Mouse (Mus musculus) forebrain, embryonic 12.5 days (tissue): Measurements from ENCODE around the gene Tcerg1l. TPM values are rescaled to one million over a fixed set of nuclear protein-coding genes. Genes with fewer than 3 reads are reported as not detected.
A peak's percentile ranks its signal among the peaks of the same experiment; 100 is the strongest.

Experiments
- ATAC-seq: fragments of 200-750 bp; cut with Nextera tagmentation; 2 replicates; pipeline ENCODE4 v1.8.0; 2017; ENCODE audit warnings: moderate TSS enrichment; ENCODE audit not compliant: low FRiP score
- H3K27ac ChIP-seq: fragments of 300-500 bp; sonication (generic); 2 replicates; pipeline ENCODE4 v1.5.1; 2016; ENCODE audit warnings: mild to moderate bottlenecking
- H3K27me3 ChIP-seq: fragments of 300-500 bp; sonication (generic); 2 replicates; pipeline ENCODE4 v1.6.1; 2016; ENCODE audit warnings: mild to moderate bottlenecking
- H3K36me3 ChIP-seq: fragments of 300-500 bp; sonication (generic); replicated peaks from 2 replicates; pipeline ENCODE4 v1.6.1; 2016; ENCODE audit warnings: mild to moderate bottlenecking
- H3K4me1 ChIP-seq: fragments of 300-500 bp; sonication (generic); 2 replicates; pipeline ENCODE4 v1.6.1; 2016
- H3K4me2 ChIP-seq: fragments of 300-500 bp; sonication (generic); 2 replicates; pipeline ENCODE4 v1.6.1; 2016; ENCODE audit warnings: mild to moderate bottlenecking, moderate library complexity
- H3K4me3 ChIP-seq: fragments of 300-500 bp; sonication (generic); replicated peaks from 2 replicates; pipeline ENCODE4 v1.5.1; 2016; ENCODE audit warnings: mild to moderate bottlenecking
- H3K9ac ChIP-seq: fragments of 300-500 bp; sonication (generic); 2 replicates; pipeline ENCODE4 v1.6.1; 2016; ENCODE audit warnings: mild to moderate bottlenecking
- H3K9me3 ChIP-seq: fragments of 300-500 bp; sonication (generic); 2 replicates; pipeline ENCODE4 v1.6.1; 2016
- WGBS: fragments of 180-500 bp; shearing (Covaris S2); methylation state at CpG from one replicate; pipeline ENCODE4 v1.1.7; 2016; 5-methylcytosine and 5-hydroxymethylcytosine counted together
- polyA plus RNA-seq: library from polyadenylated mRNA; unstranded; fragments of >200 nt; fragmentation: Nextera tagmentation; extraction: Ambion mirVana; gene quantifications from 2 replicates; pipeline ENCODE4 v1.2.1, GENCODE M21; 2016

Gene Tcerg1l
- polyA plus RNA-seq, result 2.4 and 3.8 TPM in 2 replicates

GRCm38 (mm10) chr7:138397485-138398181, at the start of gene Tcerg1l:
TSS of gene Tcerg1l (minus strand) at chr7:138397730.
- H3K27ac ChIP-seq, result no peak within 1 kb of the TSS
- peaks cover 54% of the 10 kb centered on the region for H3K27me3 ChIP-seq
- WGBS, result under 1% methylated on average over 64 of the region's 76 CpGs

GRCm38 (mm10) chr7:138442096-138442495, 44.6 kb upstream of the Tcerg1l start:
- Histone ChIP-seq H3K36me3 (no peaks in the 10 kb centered on the region), H3K4me3 (no peak overlapping the region), H3K9ac (no peak overlapping the region), H3K4me1 (no peaks in the 10 kb centered on the region), H3K27me3 (no peaks in the 10 kb centered on the region), H3K4me2 (no peak overlapping the region), H3K27ac (no peak overlapping the region), H3K9me3 (no peaks in the 10 kb centered on the region)
- WGBS, result 77% methylated on average over 4 of the region's 4 CpGs
- ATAC-seq, result no peak

More at GRCm38 (mm10) chr7:138397485-138398181, at the start of gene Tcerg1l:
- Histone ChIP-seq H3K9me3 (no peaks in the 10 kb centered on the region), H3K36me3 (no peaks in the 10 kb centered on the region), H3K9ac (peak within 1 kb of the TSS; percentile 68), H3K4me2 (peak within 1 kb of the TSS; percentile 100), H3K4me3 (peak within 1 kb of the TSS; percentile 69), H3K4me1 (no peaks in the 10 kb centered on the region)
- ATAC-seq, result peak; percentile 89

- ATAC-seq, result no peak
- Histone ChIP-seq H3K4me1 (peaks cover 7% of the 10 kb centered on the region), H3K27me3 (0 out of 2 replicates have a peak, but pooled peaks cover 2% of the 10 kb centered on the region), H3K27ac (no peak overlapping the region), H3K9me3 (no peaks in the 10 kb centered on the region), H3K9ac (no peak overlapping the region), H3K4me3 (no peak overlapping the region), H3K36me3 (no peaks in the 10 kb centered on the region), H3K4me2 (no peak overlapping the region)
- 66% methylated on average over 4 of the region's 4 CpGs for WGBS
Observed at GRCm38 (mm10) chr7:138432541-138432940, 35.0 kb upstream of the Tcerg1l start.

- Histone ChIP-seq H3K36me3 (no peaks in the 10 kb centered on the region), H3K4me3 (no peak overlapping the region), H3K27me3 (0 out of 2 replicates have a peak, but pooled peaks cover 2% of the 10 kb centered on the region), H3K27ac (no peak overlapping the region), H3K9me3 (no peaks in the 10 kb centered on the region), H3K9ac (no peak overlapping the region), H3K4me2 (no peak overlapping the region), H3K4me1 (peaks cover 7% of the 10 kb centered on the region)
- ATAC-seq, result no peak
Observed at GRCm38 (mm10) chr7:138431456-138431855, 33.9 kb upstream of the Tcerg1l start.

GRCm38 (mm10) chr7:138429916-138430315, 32.4 kb upstream of the Tcerg1l start:
- H3K9ac ChIP-seq, result no peak overlapping the region
- H3K36me3 ChIP-seq, result no peaks in the 10 kb centered on the region
- H3K4me1 ChIP-seq, result peaks cover 7% of the 10 kb centered on the region
- 0 out of 2 replicates have a peak, but pooled peaks cover 2% of the 10 kb centered on the region for H3K27me3 ChIP-seq
- H3K9me3 ChIP-seq, result no peaks in the 10 kb centered on the region
- no peak for ATAC-seq
- no peak overlapping the region for H3K27ac ChIP-seq
- H3K4me2 ChIP-seq, result no peak overlapping the region
- no peak overlapping the region for H3K4me3 ChIP-seq
- WGBS, result 62% methylated on average over 7 of the region's 7 CpGs

- Histone ChIP-seq H3K27ac (no peak overlapping the region), H3K4me2 (no peak overlapping the region), H3K9ac (no peak overlapping the region), H3K27me3 (0 out of 2 replicates have a peak, but pooled peaks cover 2% of the 10 kb centered on the region), H3K36me3 (no peaks in the 10 kb centered on the region), H3K9me3 (no peaks in the 10 kb centered on the region), H3K4me3 (no peak overlapping the region), H3K4me1 (peaks cover 7% of the 10 kb centered on the region)
- WGBS, result 59% methylated on average over 1 of the region's 1 CpGs
- no peak for ATAC-seq
Observed at GRCm38 (mm10) chr7:138428826-138429225, 31.3 kb upstream of the Tcerg1l start.

- Histone ChIP-seq H3K9ac (no peak overlapping the region), H3K9me3 (no peaks in the 10 kb centered on the region), H3K27ac (no peak overlapping the region), H3K4me3 (no peak overlapping the region), H3K4me1 (peaks cover 7% of the 10 kb centered on the region), H3K4me2 (no peak overlapping the region), H3K27me3 (no peaks in the 10 kb centered on the region), H3K36me3 (no peaks in the 10 kb centered on the region)
- 61% methylated on average over 3 of the region's 3 CpGs for whole genome bisulfite sequencing
- ATAC-seq, result no peak
Observed at GRCm38 (mm10) chr7:138427441-138427840, 29.9 kb upstream of the Tcerg1l start.

GRCm38 (mm10) chr7:138413496-138413895, 16.0 kb upstream of the Tcerg1l start:
- Histone ChIP-seq H3K4me2 (no peak overlapping the region), H3K27ac (no peak overlapping the region), H3K9me3 (no peaks in the 10 kb centered on the region), H3K4me1 (no peaks in the 10 kb centered on the region), H3K27me3 (no peaks in the 10 kb centered on the region), H3K4me3 (no peak overlapping the region), H3K9ac (no peak overlapping the region), H3K36me3 (no peaks in the 10 kb centered on the region)
- WGBS, result 78% methylated on average over 5 of the region's 5 CpGs
- ATAC-seq, result no peak

- Histone ChIP-seq H3K36me3 (no peaks in the 10 kb centered on the region), H3K4me3 (no peak overlapping the region), H3K27ac (no peak overlapping the region), H3K4me1 (no peaks in the 10 kb centered on the region), H3K9ac (no peak overlapping the region), H3K9me3 (no peaks in the 10 kb centered on the region), H3K27me3 (peaks cover 37% of the 10 kb centered on the region), H3K4me2 (no peak overlapping the region)
- 93% methylated on average over 5 of the region's 5 CpGs for WGBS
- ATAC-seq, result no peak
Observed at GRCm38 (mm10) chr7:138401641-138402040, 4.1 kb upstream of the Tcerg1l start.

GRCm38 (mm10) chr7:138400506-138401272, 3.2 kb upstream of the Tcerg1l start:
- H3K27me3 ChIP-seq, result peaks cover 44% of the 10 kb centered on the region
- 83% methylated on average over 8 of the region's 8 CpGs for WGBS
- H3K4me3 ChIP-seq, result no peak overlapping the region
- H3K4me2 ChIP-seq, result no peak overlapping the region
- H3K9me3 ChIP-seq, result no peaks in the 10 kb centered on the region
- H3K4me1 ChIP-seq, result no peaks in the 10 kb centered on the region
- H3K27ac ChIP-seq, result no peak overlapping the region
- ATAC-seq, result no peak
- H3K36me3 ChIP-seq, result no peaks in the 10 kb centered on the region
- no peak overlapping the region for H3K9ac ChIP-seq

GRCm38 (mm10) chr7:138398182-138398793, 758 bp upstream of the Tcerg1l start:
- 0 out of 2 replicates have a peak overlapping the region, but pooled peaks have one; percentile 68 for H3K9ac ChIP-seq
- peak overlapping the region; percentile 69 for H3K4me3 ChIP-seq
- peak; percentile 84 for ATAC-seq
- no peaks in the 10 kb centered on the region for H3K9me3 ChIP-seq
- 2% methylated on average over 21 of the region's 21 CpGs for WGBS
- peak overlapping the region; percentile 100 for H3K4me2 ChIP-seq
- no peak overlapping the region for H3K27ac ChIP-seq
- H3K36me3 ChIP-seq, result no peaks in the 10 kb centered on the region
- H3K27me3 ChIP-seq, result peaks cover 54% of the 10 kb centered on the region
- no peaks in the 10 kb centered on the region for H3K4me1 ChIP-seq

- Histone ChIP-seq H3K27me3 (peaks cover 54% of the 10 kb centered on the region), H3K4me1 (no peaks in the 10 kb centered on the region), H3K36me3 (no peaks in the 10 kb centered on the region), H3K27ac (no peak overlapping the region), H3K9ac (peak overlapping the region; percentile 68), H3K4me3 (peak overlapping the region; percentile 69), H3K4me2 (peak overlapping the region; percentile 100), H3K9me3 (no peaks in the 10 kb centered on the region)
- under 1% methylated on average over 41 of the region's 41 CpGs for WGBS
- no peak; the same call in 1 of the 2 replicates for ATAC-seq
Observed at GRCm38 (mm10) chr7:138396863-138397484, 556 bp downstream of the Tcerg1l start.
